Mouse (Mus musculus) brain, embryonic 14.5 days (tissue): ENCODE results near the gene Rxfp2.

Source experiments
- CTCF ChIP-seq: fragments of 200-500 bp; IDR thresholded peaks from 2 replicates; pipeline ENCODE4 v1.5.1; 2012; ENCODE audit warnings: inconsistent platforms, mild to moderate bottlenecking, moderate library complexity, borderline replicate concordance; ENCODE audit not compliant: insufficient read depth, insufficient read length; ENCODE audit errors: extremely low read depth
- POLR2A ChIP-seq: fragments of 200-500 bp; IDR thresholded peaks from 2 replicates; pipeline ENCODE4 v1.6.1; 2012; ENCODE audit warnings: mild to moderate bottlenecking, inconsistent platforms, borderline replicate concordance; ENCODE audit not compliant: poor library complexity, insufficient read depth, insufficient read length, severe bottlenecking; ENCODE audit errors: extremely low read depth

DNA sequence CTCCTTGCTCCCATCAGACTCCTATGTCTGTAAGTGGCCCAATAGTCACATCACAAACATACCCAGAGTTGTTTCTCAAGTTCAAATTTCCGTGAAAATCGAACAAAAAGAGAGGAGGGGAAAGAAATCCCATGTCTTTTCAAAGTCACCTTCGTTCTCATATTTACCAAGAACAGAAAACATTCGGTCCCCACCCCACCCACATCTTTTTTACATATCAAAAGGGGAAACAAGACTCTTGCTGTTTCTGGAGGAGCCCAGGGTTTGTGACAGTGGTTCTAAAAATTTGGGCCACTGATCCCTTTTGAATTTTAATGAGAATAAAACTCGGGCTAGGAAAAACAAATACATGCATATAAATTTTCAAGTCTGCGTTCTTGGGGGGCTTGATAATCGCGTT lies 92.8 kb downstream of the Rxfp2 start:
- no peak for TF ChIP-seq CTCF
- no peak for TF ChIP-seq POLR2A
